Mouse (Mus musculus): Measurements from ENCODE around the gene Tbc1d2b. TPM values are rescaled to one million over a fixed set of nuclear protein-coding genes. Genes with fewer than 3 reads are reported as not detected.

Tbc1d2b gene
- polyA plus RNA-seq, 1 experiment from 2014 or later, result 6.5 TPM

- no peak overlapping the region for H3K9ac ChIP-seq
- 69% methylated on average over 4 of the region's 4 CpGs for WGBS
- ATAC-seq (ENCODE audit: low FRiP score), result no peak
- no peak overlapping the region for H3K4me3 ChIP-seq
- H3K4me1 ChIP-seq (replicated peaks), result peaks cover 16% of the 10 kb centered on the region
- peaks cover 38% of the 10 kb centered on the region for H3K36me3 ChIP-seq
- H3K27me3 ChIP-seq, result no peaks in the 10 kb centered on the region
- no peaks in the 10 kb centered on the region for H3K9me3 ChIP-seq
- H3K4me2 ChIP-seq, result no peak overlapping the region
- no peak overlapping the region for H3K27ac ChIP-seq
Observed at GRCm38 (mm10) chr9:90169965-90170364, 100.6 kb downstream of the Tbc1d2b start.

- Histone ChIP-seq H3K4me1 (replicated peaks) (peaks cover 33% of the 10 kb centered on the region), H3K9me3 (no peaks in the 10 kb centered on the region), H3K27me3 (no peaks in the 10 kb centered on the region), H3K9ac (no peak overlapping the region), H3K4me3 (no peak overlapping the region), H3K4me2 (no peak overlapping the region), H3K36me3 (peaks cover 4% of the 10 kb centered on the region), H3K27ac (no peak overlapping the region)
- ATAC-seq (ENCODE audit: low FRiP score), result no peak
- 72% methylated on average over 5 of the region's 5 CpGs for WGBS
Observed at GRCm38 (mm10) chr9:90166615-90167014, 104.0 kb downstream of the Tbc1d2b start.

DNA sequence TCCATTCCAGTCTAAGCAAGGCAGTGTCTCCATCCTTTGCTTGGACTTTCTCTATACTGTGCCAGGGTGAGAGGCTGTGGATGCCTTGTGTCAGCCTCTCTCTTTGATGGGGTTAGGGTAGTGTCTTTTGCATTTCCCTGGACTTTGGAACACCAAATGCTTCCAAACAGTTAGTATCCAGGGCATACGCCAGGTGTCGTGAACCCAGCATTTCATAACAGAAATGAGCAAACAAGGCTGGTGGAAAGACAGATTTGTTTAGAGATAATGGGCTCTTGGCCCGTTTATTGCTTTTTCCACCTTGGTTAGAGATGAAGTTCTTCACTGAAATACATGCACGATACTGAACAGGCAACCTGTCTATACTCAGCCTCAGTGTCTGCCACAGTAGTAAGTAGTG lies 105.0 kb downstream of the Tbc1d2b start:
- no peak for ATAC-seq (ENCODE audit: low FRiP score)

DNA sequence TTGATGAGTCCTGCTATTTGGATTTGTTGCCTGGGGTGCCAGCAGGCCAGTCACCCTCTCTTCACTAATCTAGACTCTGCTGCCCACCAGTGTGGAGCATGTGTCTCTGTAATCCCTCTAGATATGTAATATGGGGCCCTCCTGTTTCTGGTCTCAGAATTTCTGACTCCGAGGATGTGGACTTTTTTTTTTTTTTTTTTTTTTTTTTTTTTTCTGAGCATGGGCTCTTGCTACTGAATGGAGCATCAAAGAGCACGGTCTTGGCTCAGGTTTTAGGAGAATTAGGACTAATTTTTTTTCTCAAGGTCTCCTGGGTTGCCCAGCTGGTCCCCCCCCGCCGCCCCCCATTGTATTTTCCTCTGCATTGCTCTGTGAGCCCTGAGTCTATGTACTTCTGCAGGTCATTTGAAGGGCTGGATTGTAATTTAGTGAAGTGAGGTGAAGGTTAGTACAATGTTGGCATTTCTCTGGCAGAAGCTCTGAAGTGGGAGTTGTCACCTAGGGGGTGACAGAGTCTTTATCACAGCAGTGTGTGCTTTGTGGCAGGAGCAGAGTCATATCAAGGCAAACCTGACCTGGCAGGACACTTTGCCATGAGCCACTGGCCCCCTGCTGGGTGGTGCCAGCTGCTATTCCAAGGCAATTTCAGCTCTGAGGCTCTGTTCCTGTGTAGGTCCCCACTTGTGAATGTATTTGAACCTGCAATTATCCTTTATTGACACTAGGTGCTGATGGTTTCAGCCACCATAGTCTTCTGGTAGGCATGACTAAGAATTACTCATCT lies 105.7 kb downstream of the Tbc1d2b start:
- Histone ChIP-seq H3K9me3 (no peaks in the 10 kb centered on the region), H3K9ac (no peak overlapping the region; the same call in 1 of the 2 replicates), H3K4me3 (peak overlapping the region; percentile 86), H3K27me3 (no peaks in the 10 kb centered on the region), H3K4me2 (peak overlapping the region; percentile 91), H3K27ac (no peak overlapping the region), H3K36me3 (peaks cover 3% of the 10 kb centered on the region), H3K4me1 (replicated peaks) (peaks cover 33% of the 10 kb centered on the region)
- WGBS, result 54% methylated on average over 4 of the region's 4 CpGs
- ATAC-seq (ENCODE audit: low FRiP score), result no peak

More for the DNA sequence above, 105.0 kb downstream of the Tbc1d2b start:
- Histone ChIP-seq H3K4me1 (replicated peaks) (peaks cover 33% of the 10 kb centered on the region), H3K4me2 (no peak overlapping the region), H3K4me3 (no peak overlapping the region), H3K9me3 (no peaks in the 10 kb centered on the region), H3K9ac (no peak overlapping the region), H3K27ac (no peak overlapping the region), H3K27me3 (no peaks in the 10 kb centered on the region), H3K36me3 (no peaks in the 10 kb centered on the region)
- 96% methylated on average over 4 of the region's 4 CpGs for WGBS

- H3K27ac ChIP-seq, result peak overlapping the region; percentile 79
- 0% methylated on average over 18 of the region's 18 CpGs for WGBS
- H3K27me3 ChIP-seq, result no peaks in the 10 kb centered on the region
- peak overlapping the region; percentile 91 for H3K4me2 ChIP-seq
- H3K36me3 ChIP-seq, result peaks cover 6% of the 10 kb centered on the region
- H3K4me1 ChIP-seq (replicated peaks), result peaks cover 33% of the 10 kb centered on the region
- H3K9ac ChIP-seq, result peak overlapping the region; percentile 89
- H3K4me3 ChIP-seq, result peak overlapping the region; percentile 86
- H3K9me3 ChIP-seq, result no peaks in the 10 kb centered on the region
- peak; percentile 68 for ATAC-seq (ENCODE audit: low FRiP score)
Observed at GRCm38 (mm10) chr9:90163749-90164095, 106.9 kb downstream of the Tbc1d2b start.

DNA sequence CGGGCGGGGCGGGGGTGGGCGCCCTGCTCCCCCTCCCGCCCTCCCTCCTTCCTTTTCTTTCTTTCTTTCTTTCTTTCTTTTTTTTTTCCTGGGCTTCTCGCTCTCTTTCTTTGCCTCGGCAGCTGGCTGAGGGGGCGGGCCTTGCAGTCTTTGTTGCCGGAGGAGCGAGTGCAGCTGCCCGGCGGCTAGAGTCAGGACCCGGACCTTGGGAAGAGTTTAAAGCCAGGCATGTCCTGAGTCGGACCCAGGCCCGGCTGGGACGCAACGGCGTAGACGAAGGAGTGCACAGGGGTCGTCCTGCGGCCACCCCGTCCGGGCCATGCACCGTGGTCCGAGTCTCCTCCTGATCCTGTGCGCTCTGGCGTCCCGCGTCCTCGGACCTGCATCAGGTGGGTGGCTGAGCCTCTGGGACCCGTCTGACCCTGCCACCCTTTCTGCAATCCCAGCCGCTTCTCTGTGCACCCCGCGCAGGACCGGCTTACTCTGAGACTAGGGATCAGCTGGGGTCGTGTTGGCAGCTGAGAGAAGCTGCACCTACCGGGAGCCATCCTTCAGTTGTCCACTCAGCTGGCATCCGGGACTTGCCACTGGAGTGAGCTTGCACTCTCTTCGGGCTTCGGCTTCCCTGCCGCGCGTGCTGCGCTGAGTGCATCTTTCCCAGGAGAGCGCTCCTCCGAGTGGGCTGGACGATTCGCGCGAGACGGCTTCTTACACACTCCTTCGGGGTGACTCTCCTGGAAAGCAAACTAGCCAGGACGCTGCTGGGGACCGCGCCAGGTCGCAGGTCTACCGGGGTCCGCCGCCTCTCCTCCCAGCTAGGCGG lies 107.5 kb downstream of the Tbc1d2b start, which contains the start of gene Adamts7:
Gene Adamts7, plus strand, starts transcription at position 144 of the 823 bp plus-strand sequence.
- Histone ChIP-seq H3K9ac (peak within 1 kb of the TSS; percentile 89), H3K27ac (peak within 1 kb of the TSS; percentile 79), H3K4me3 (peak within 1 kb of the TSS; percentile 86), H3K4me2 (peak within 1 kb of the TSS; percentile 91), H3K36me3 (peaks cover 6% of the 10 kb centered on the region), H3K9me3 (no peaks in the 10 kb centered on the region), H3K4me1 (replicated peaks) (peaks cover 33% of the 10 kb centered on the region), H3K27me3 (no peaks in the 10 kb centered on the region)
- WGBS, result 0% methylated on average over 55 of the region's 60 CpGs
- ATAC-seq (ENCODE audit: low FRiP score), result peak; percentile 71

DNA sequence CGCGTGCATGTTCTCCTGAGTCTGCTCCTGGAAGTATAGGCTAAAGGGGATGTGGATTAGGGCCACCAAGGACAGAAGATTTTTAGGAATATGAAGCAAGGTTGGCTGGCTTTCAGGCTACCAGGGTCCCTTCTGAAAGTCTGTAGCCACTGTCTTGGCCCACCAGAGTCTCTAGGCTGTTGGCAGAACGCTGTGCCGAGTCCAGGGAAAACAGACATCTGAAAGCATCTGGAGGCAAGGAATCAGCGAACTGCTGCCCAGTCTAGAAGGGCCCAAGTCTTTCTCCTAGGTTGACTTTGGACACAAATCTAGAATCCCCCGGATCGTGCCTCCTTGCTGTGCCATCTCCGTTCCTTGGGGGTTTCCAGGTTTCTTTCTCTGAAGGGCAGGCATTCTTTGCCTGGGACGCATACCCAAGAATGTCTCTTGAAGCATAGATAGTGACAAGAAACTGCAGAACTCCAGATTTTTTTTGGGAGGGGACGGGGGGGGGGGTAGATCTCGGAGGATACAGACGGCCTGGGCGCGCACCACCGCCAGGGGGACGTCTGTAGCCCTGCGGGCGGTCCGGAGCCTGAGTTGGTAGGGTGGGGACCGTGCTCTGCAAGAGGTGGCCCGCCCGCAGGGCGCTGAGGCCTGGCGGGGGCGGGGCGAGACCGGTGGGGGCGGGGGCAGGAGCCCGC lies 108.2 kb downstream of the Tbc1d2b start:
- H3K36me3 ChIP-seq, result peaks cover 6% of the 10 kb centered on the region
- no peaks in the 10 kb centered on the region for H3K9me3 ChIP-seq
- H3K27me3 ChIP-seq, result no peaks in the 10 kb centered on the region
- H3K4me1 ChIP-seq (replicated peaks), result peaks cover 33% of the 10 kb centered on the region
- H3K27ac ChIP-seq, result peak overlapping the region; percentile 79
- ATAC-seq (ENCODE audit: low FRiP score), result peak; percentile 65
- peak overlapping the region; percentile 91 for H3K4me2 ChIP-seq
- peak overlapping the region; percentile 89 for H3K9ac ChIP-seq
- 11% methylated on average over 16 of the region's 29 CpGs for WGBS
- peak overlapping the region; percentile 86 for H3K4me3 ChIP-seq

Other genes starting within 250 kb of the Tbc1d2b start
- 17.4 and 25.4 TPM in 2 replicates for gene Ctsh, start 216.7 kb downstream of the Tbc1d2b start, polyA plus RNA-seq (2015; fragmentation: Nextera tagmentation; extraction: Ambion mirVana)
- gene Morf4l1, start 156.0 kb downstream of the Tbc1d2b start, polyA plus RNA-seq (2015; fragmentation: Nextera tagmentation; extraction: Ambion mirVana), result 546 and 556 TPM in 2 replicates
- gene Adamts7, start 107.7 kb downstream of the Tbc1d2b start, polyA plus RNA-seq (2015; fragmentation: Nextera tagmentation; extraction: Ambion mirVana), result 12.1 and 14.1 TPM in 2 replicates

All from hindbrain, embryonic 13.5 days (tissue).